Mouse (Mus musculus): ENCODE results near the gene Ngrn.

Gene Ngrn

GRCm38 (mm10) chr7:80261372-80261990 is 466 bp downstream of the Ngrn start:
- DNase-seq (ENCODE audit: low spot score in 2 of 2), result peak; percentile 44 to 59

GRCm38 (mm10) chr7:80264606-80265005 is 3.6 kb downstream of the Ngrn start:
- DNase-seq (ENCODE audit: low spot score in 2 of 2), result no peak

- DNase-seq (ENCODE audit: low spot score in 2 of 2), result no peak
Observed at GRCm38 (mm10) chr7:80267764-80268163, 6.7 kb downstream of the Ngrn start.

- DNase-seq (ENCODE audit: low spot score in 2 of 2), result peak; percentile 88 to 91
Observed at GRCm38 (mm10) chr7:80268897-80269750, 8.1 kb downstream of the Ngrn start, which contains the start of gene Vps33b. Gene Vps33b, plus strand, starts transcription at chr7:80269649.

GRCm38 (mm10) chr7:80269751-80270255 is 8.8 kb downstream of the Ngrn start:
- no peak for DNase-seq (ENCODE audit: low spot score in 2 of 2)

- DNase-seq (ENCODE audit: low spot score in 2 of 2), result no peak
Observed at GRCm38 (mm10) chr7:80273456-80273855, 12.4 kb downstream of the Ngrn start.

- no peak for DNase-seq (ENCODE audit: low spot score in 2 of 2)
Observed at GRCm38 (mm10) chr7:80276374-80276773, 15.4 kb downstream of the Ngrn start.

GRCm38 (mm10) chr7:80280032-80280431 is 19.0 kb downstream of the Ngrn start:
- no peak for DNase-seq (ENCODE audit: low spot score in 2 of 2)

GRCm38 (mm10) chr7:80280998-80281397 is 20.0 kb downstream of the Ngrn start:
- no peak for DNase-seq (ENCODE audit: low spot score in 2 of 2)

- no peak for DNase-seq (ENCODE audit: low spot score in 2 of 2)
Observed at GRCm38 (mm10) chr7:80281646-80282045, 20.6 kb downstream of the Ngrn start.

- DNase-seq (ENCODE audit: low spot score in 2 of 2), result no peak
Observed at GRCm38 (mm10) chr7:80283226-80283918, 22.4 kb downstream of the Ngrn start.

GRCm38 (mm10) chr7:80284391-80284790 is 23.4 kb downstream of the Ngrn start:
- DNase-seq (ENCODE audit: low spot score in 2 of 2), result no peak

GRCm38 (mm10) chr7:80285725-80286124 is 24.7 kb downstream of the Ngrn start:
- no peak for DNase-seq (ENCODE audit: low spot score in 2 of 2)

GRCm38 (mm10) chr7:80287736-80288135 is 26.7 kb downstream of the Ngrn start:
- no peak for DNase-seq (ENCODE audit: low spot score in 2 of 2)

GRCm38 (mm10) chr7:80294062-80294763 is 33.2 kb downstream of the Ngrn start, which contains the start of gene Prc1:
Gene Prc1, plus strand, starts transcription at chr7:80294450.
- DNase-seq (ENCODE audit: low spot score in 2 of 2), result peak; percentile 98

- no peak for DNase-seq (ENCODE audit: low spot score in 2 of 2)
Observed at GRCm38 (mm10) chr7:80294764-80295648, 34.0 kb downstream of the Ngrn start.

- DNase-seq (ENCODE audit: low spot score in 2 of 2), result no peak
Observed at GRCm38 (mm10) chr7:80296462-80296861, 35.4 kb downstream of the Ngrn start.

- no peak for DNase-seq (ENCODE audit: low spot score in 2 of 2)
Observed at GRCm38 (mm10) chr7:80297041-80297440, 36.0 kb downstream of the Ngrn start.

- no peak for DNase-seq (ENCODE audit: low spot score in 2 of 2)
Observed at GRCm38 (mm10) chr7:80298754-80299153, 37.7 kb downstream of the Ngrn start.

GRCm38 (mm10) chr7:80299568-80299967 is 38.6 kb downstream of the Ngrn start:
- DNase-seq (ENCODE audit: low spot score in 2 of 2), result peak; percentile 12 to 35

GRCm38 (mm10) chr7:80301522-80301921 is 40.5 kb downstream of the Ngrn start:
- no peak for DNase-seq (ENCODE audit: low spot score in 2 of 2)

All from natural killer cell, adult 2 months (primary cell).